Mouse (Mus musculus) MEL-GATA-1-ER (cell line): ENCODE results near the gene Ccdc85c.

Experiments used
- DNase-seq: peaks from one replicate; pipeline ENCODE4 v3.0.0-alpha.2; 2012; ENCODE audit warnings: low read depth; ENCODE audit errors: extremely low read depth

The Ccdc85c gene

GRCm38 (mm10) chr12:108179321-108180266, 95.6 kb downstream of the Ccdc85c start, which contains the start of gene Ccnk:
Gene Ccnk, plus strand, starts transcription at chr12:108179579.
- DNase-seq, result peak; percentile 96

- DNase-seq, result no peak
Measured at GRCm38 (mm10) chr12:108179246-108179320, 96.1 kb downstream of the Ccdc85c start, which contains the start of gene Setd3. Gene Setd3, minus strand, starts transcription at chr12:108179314.

GRCm38 (mm10) chr12:108178331-108179245, 96.6 kb downstream of the Ccdc85c start:
- DNase-seq, result peak; percentile 25

DNA sequence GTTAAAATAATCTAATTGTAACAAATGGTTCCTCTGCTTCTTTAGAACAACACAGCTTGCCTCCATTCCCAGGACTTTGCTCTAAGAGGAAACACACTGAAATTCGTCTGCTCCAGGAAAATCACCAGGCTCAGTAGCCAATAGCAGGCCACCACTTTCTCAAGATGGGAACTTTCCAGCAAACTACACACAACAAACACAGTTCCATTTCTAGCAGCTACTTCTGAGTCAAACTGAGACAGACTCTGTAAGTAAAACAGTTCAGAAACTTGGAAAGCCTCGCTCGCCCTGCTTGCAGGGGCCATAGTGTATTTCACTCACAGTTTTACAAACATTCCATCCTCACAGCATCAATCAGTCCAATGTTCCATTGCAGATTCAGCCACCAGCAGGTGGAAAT, 98.9 kb downstream of the Ccdc85c start:
- DNase-seq, result no peak

- no peak for DNase-seq
Measured at GRCm38 (mm10) chr12:108174606-108175505, 100.4 kb downstream of the Ccdc85c start.

DNA sequence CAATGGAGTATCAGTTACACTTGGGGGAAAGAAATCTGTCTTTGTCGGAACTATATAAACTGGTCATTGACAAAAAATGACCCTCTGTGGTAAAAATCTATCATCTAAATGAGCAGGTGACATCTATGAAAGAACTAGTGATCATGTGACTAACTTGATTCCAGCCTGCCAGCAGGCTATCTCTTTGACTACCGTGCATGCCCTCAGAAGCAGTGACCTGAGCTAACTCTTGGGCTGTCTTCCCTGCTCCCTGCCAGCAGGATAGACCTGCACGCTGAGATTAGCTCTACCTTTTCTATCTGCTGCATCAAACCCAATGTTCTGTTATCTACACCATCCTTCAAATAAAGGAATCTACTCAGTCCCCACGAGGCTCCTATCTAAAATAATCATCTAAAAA, 102.6 kb downstream of the Ccdc85c start:
- DNase-seq, result no peak

GRCm38 (mm10) chr12:108171336-108171735, 103.9 kb downstream of the Ccdc85c start:
- DNase-seq, result no peak

DNA sequence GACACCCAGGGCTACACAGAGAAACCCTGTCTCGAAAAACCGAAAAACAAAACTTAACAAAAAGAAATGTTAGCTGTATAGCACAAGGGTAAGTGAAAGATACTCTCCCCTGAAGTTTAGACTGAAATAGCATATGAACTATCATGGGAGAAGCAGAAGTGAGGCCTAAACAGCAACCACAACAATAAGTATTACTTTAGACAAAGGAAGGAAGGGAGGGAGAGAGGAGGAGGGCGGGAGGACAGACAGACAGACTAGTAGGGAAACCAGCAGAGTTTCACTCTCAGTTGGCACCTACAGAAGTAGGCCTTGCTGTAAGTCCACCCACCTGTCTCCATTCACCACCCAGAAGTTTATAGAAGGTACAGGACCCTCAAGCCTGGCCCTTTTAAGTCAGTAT, 104.8 kb downstream of the Ccdc85c start:
- no peak for DNase-seq

DNA sequence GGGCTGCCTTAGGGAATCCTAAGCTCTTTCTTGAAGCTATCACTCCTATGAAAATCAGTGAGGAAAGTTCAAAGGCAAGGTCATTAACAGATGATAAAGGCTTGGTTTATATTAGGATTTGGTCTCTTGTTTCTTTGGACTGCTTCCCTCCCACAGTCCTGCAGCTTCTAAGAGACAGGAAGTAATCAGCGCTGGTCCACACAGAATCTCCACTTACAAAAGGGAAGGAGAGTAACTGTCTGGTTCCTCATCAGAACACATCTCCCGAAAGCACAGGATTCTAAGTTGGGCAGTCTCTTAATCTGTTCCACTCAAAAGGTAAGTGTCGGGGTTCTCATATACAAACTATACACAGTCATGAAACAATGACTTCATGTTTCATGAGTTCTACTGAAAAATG, 106.3 kb downstream of the Ccdc85c start:
- DNase-seq, result no peak

- DNase-seq, result no peak
Measured at GRCm38 (mm10) chr12:108163706-108164105, 111.5 kb downstream of the Ccdc85c start.

DNA sequence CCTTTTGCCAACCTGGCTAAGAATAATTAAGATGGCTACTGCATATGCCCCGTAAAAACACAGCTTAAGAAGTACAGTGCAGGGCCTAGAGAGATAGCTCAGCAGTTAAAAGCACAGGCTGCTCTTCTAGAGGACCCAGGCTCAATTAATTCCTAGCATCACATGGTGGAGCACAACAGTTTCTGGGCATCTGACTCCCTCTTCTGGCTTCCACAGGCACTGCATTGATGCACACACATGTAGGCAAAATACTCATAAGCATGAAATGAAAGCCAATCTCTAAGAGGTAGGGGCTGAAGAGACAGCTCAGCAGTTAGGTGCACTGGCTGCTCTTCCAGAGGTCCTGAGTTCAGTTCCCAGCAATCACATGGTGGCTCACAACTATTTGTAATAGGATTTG, 113.2 kb downstream of the Ccdc85c start:
- DNase-seq, result peak; percentile 24

GRCm38 (mm10) chr12:108159863-108160262, 115.4 kb downstream of the Ccdc85c start:
- DNase-seq, result no peak
